Mouse (Mus musculus) brain, embryonic 18.5 days (tissue): Measurements from ENCODE around the gene Htra2.

ENCODE experiments used
- DNase-seq: peaks from one replicate; pipeline ENCODE4 v3.0.0-alpha.2; 2012; ENCODE audit warnings: low read depth, low spot score

The Htra2 gene

GRCm38 (mm10) chr6:83008659-83009058 is 46.4 kb downstream of the Htra2 start:
- no peak for DNase-seq

- DNase-seq = no peak
These were observed 49.0 kb downstream of the Htra2 start for GRCm38 (mm10) chr6:83006114-83006513.

GRCm38 (mm10) chr6:83005444-83006011 is 49.5 kb downstream of the Htra2 start:
- no peak for DNase-seq

GRCm38 (mm10) chr6:83004872-83005271 is 50.2 kb downstream of the Htra2 start:
- DNase-seq = no peak

- no peak for DNase-seq
These were observed 50.8 kb downstream of the Htra2 start for GRCm38 (mm10) chr6:83004309-83004708.

GRCm38 (mm10) chr6:83003850-83004249 is 51.2 kb downstream of the Htra2 start:
- no peak for DNase-seq

GRCm38 (mm10) chr6:83003082-83003481 is 52.0 kb downstream of the Htra2 start:
- no peak for DNase-seq
